Mouse (Mus musculus): Measurements from ENCODE around the gene Neurl4. TPM values are rescaled to one million over a fixed set of nuclear protein-coding genes. Genes with fewer than 3 reads are reported as not detected.

The Neurl4 gene
- polyA plus RNA-seq (2017; shearing (Covaris generic)) = 10 to 100 TPM in 1 of 2 experiments, 1 to 10 TPM in 1; 6.4 to 11.6 TPM

GRCm38 (mm10) chr11:69900471-69901405 is at the start of gene Neurl4, which contains the start of gene 2810408A11Rik:
Neurl4 (plus strand) TSS chr11:69901072.
2810408A11Rik (minus strand) TSS chr11:69900987.

GRCm38 (mm10) chr11:69858113-69858998 is 42.5 kb upstream of the Neurl4 start, which contains the start of gene Tnk1:
Tnk1 (minus strand) TSS chr11:69858730.

GRCm38 (mm10) chr11:69877878-69878277 is 23.0 kb upstream of the Neurl4 start, which contains the start of gene Tmem95:
Tmem95 (minus strand) TSS chr11:69878018.

GRCm38 (mm10) chr11:69880853-69881603 is 19.8 kb upstream of the Neurl4 start, which contains the start of gene Kctd11:
Kctd11 (minus strand) TSS chr11:69881406.

GRCm38 (mm10) chr11:69895291-69895690 is 5.6 kb upstream of the Neurl4 start, which contains the start of gene Acap1:
Acap1 (minus strand) TSS chr11:69895539.

GRCm38 (mm10) chr11:69913554-69914371 is 12.9 kb downstream of the Neurl4 start, which contains the start of gene Gps2:
Gps2 (plus strand) TSS chr11:69913888.

GRCm38 (mm10) chr11:69921114-69922011 is 20.5 kb downstream of the Neurl4 start, which contains the start of gene Eif5a:
Eif5a (minus strand) TSS chr11:69921958.

GRCm38 (mm10) chr11:69935137-69935879 is 34.4 kb downstream of the Neurl4 start, which contains the start of gene Ybx2:
Ybx2 (plus strand) TSS chr11:69935796.

GRCm38 (mm10) chr11:69948066-69948762 is 47.3 kb downstream of the Neurl4 start, which contains the start of gene Slc2a4:
Slc2a4 (minus strand) TSS chr11:69948188.

Other genes with a start within 250 kb of the Neurl4 start
- 1 to 10 TPM in 1 of 2 experiments, under 1 TPM in 1; 0.55 to 3.1 TPM for gene Sox15, start 245.8 kb upstream of the Neurl4 start, polyA plus RNA-seq (2017; shearing (Covaris generic))
- gene Mpdu1, start 238.4 kb upstream of the Neurl4 start, polyA plus RNA-seq (2017; shearing (Covaris generic)) = 10 to 100 TPM; 47.5 to 52.3 TPM
- gene Cd68, start 234.9 kb upstream of the Neurl4 start, polyA plus RNA-seq (2017; shearing (Covaris generic)) = 10 to 100 TPM in 1 of 2 experiments, 1 to 10 TPM in 1; 1.7 to 11.0 TPM
- gene Eif4a1, start 228.6 kb upstream of the Neurl4 start, polyA plus RNA-seq (2017; shearing (Covaris generic)) = 100 to 1,000 TPM; 493 to 540 TPM
- 10 to 100 TPM; 33.1 to 37.3 TPM for gene Senp3, start 219.0 kb upstream of the Neurl4 start, polyA plus RNA-seq (2017; shearing (Covaris generic))
- not detected for gene Tnfsf13, start 215.3 kb upstream of the Neurl4 start, polyA plus RNA-seq (2017; shearing (Covaris generic))
- not detected for gene Tnfsf12, start 205.2 kb upstream of the Neurl4 start, polyA plus RNA-seq (2017; shearing (Covaris generic))
- under 1 TPM in 1 of 2 experiments, not detected in 1; 0.45 TPM for gene Tnfsfm13, start 205.0 kb upstream of the Neurl4 start, polyA plus RNA-seq (2017; shearing (Covaris generic))
- 10 to 100 TPM; 43.7 to 44.7 TPM for gene Polr2a, start 142.4 kb upstream of the Neurl4 start, polyA plus RNA-seq (2017; shearing (Covaris generic))
- 1 to 10 TPM in 1 of 2 experiments, under 1 TPM in 1; 0.29 to 1.3 TPM for gene Slc35g3, start 139.1 kb upstream of the Neurl4 start, polyA plus RNA-seq (2017; shearing (Covaris generic))
- 1 to 10 TPM; 3.8 to 5.3 TPM for gene Zbtb4, start 135.2 kb upstream of the Neurl4 start, polyA plus RNA-seq (2017; shearing (Covaris generic))
- 1 to 10 TPM in 1 of 2 experiments, under 1 TPM in 1; 0.13 to 4.3 TPM for gene Chrnb1, start 105.1 kb upstream of the Neurl4 start, polyA plus RNA-seq (2017; shearing (Covaris generic))
- not detected for gene Fgf11, start 99.2 kb upstream of the Neurl4 start, polyA plus RNA-seq (2017; shearing (Covaris generic))
- not detected for gene Tmem102, start 95.4 kb upstream of the Neurl4 start, polyA plus RNA-seq (2017; shearing (Covaris generic))
- under 1 TPM in 1 of 2 experiments, not detected in 1; 0.39 TPM for gene Gm39566, start 85.8 kb upstream of the Neurl4 start, polyA plus RNA-seq (2017; shearing (Covaris generic))
- gene Spem2, start 82.6 kb upstream of the Neurl4 start, polyA plus RNA-seq (2017; shearing (Covaris generic)) = not detected
- 1 to 10 TPM in 1 of 2 experiments, not detected in 1; 2.1 TPM for gene Spem1, start 78.9 kb upstream of the Neurl4 start, polyA plus RNA-seq (2017; shearing (Covaris generic))
- under 1 TPM; 0.26 to 0.83 TPM for gene Nlgn2, start 63.3 kb upstream of the Neurl4 start, polyA plus RNA-seq (2017; shearing (Covaris generic))
- 10 to 100 TPM; 64.6 to 89.9 TPM for gene Tmem256, start 62.6 kb upstream of the Neurl4 start, polyA plus RNA-seq (2017; shearing (Covaris generic))
- gene Plscr3, start 54.7 kb upstream of the Neurl4 start, polyA plus RNA-seq (2017; shearing (Covaris generic)) = 10 to 100 TPM; 15.4 to 18.5 TPM
- under 1 TPM; 0.08 to 0.72 TPM for gene Tnk1, start 42.3 kb upstream of the Neurl4 start, polyA plus RNA-seq (2017; shearing (Covaris generic))
- under 1 TPM in 1 of 2 experiments, not detected in 1; 0.93 TPM for gene Tmem95, start 23.1 kb upstream of the Neurl4 start, polyA plus RNA-seq (2017; shearing (Covaris generic))
- gene Kctd11, start 19.7 kb upstream of the Neurl4 start, polyA plus RNA-seq (2017; shearing (Covaris generic)) = 1 to 10 TPM; 1.3 TPM
- 100 to 1,000 TPM; 503 to 589 TPM for gene Acap1, start 5.5 kb upstream of the Neurl4 start, polyA plus RNA-seq (2017; shearing (Covaris generic))
- gene 2810408A11Rik, start 85 bp upstream of the Neurl4 start, polyA plus RNA-seq (2017; shearing (Covaris generic)) = 1 to 10 TPM; 3.6 to 4.8 TPM
- 100 to 1,000 TPM; 175 to 265 TPM for gene Gps2, start 12.8 kb downstream of the Neurl4 start, polyA plus RNA-seq (2017; shearing (Covaris generic))
- 1,000 to 10,000 TPM; 1,144 to 1,177 TPM for gene Eif5a, start 20.9 kb downstream of the Neurl4 start, polyA plus RNA-seq (2017; shearing (Covaris generic))
- gene Ybx2, start 34.7 kb downstream of the Neurl4 start, polyA plus RNA-seq (2017; shearing (Covaris generic)) = not detected
- 1 to 10 TPM in 1 of 2 experiments, not detected in 1; 1.5 TPM for gene Slc2a4, start 47.1 kb downstream of the Neurl4 start, polyA plus RNA-seq (2017; shearing (Covaris generic))
- gene Cldn7, start 63.7 kb downstream of the Neurl4 start, polyA plus RNA-seq (2017; shearing (Covaris generic)) = 1 to 10 TPM in 1 of 2 experiments, under 1 TPM in 1; 0.81 to 1.2 TPM
- gene Ctdnep1, start 80.1 kb downstream of the Neurl4 start, polyA plus RNA-seq (2017; shearing (Covaris generic)) = 10 to 100 TPM; 39.1 to 74.9 TPM
- gene Elp5, start 81.4 kb downstream of the Neurl4 start, polyA plus RNA-seq (2017; shearing (Covaris generic)) = 10 to 100 TPM; 63.7 to 67.7 TPM
- 100 to 1,000 TPM; 391 to 427 TPM for gene Gabarap, start 90.1 kb downstream of the Neurl4 start, polyA plus RNA-seq (2017; shearing (Covaris generic))
- gene Phf23, start 94.7 kb downstream of the Neurl4 start, polyA plus RNA-seq (2017; shearing (Covaris generic)) = 10 to 100 TPM; 85.5 to 94.7 TPM
- gene Dvl2, start 99.5 kb downstream of the Neurl4 start, polyA plus RNA-seq (2017; shearing (Covaris generic)) = 10 to 100 TPM; 26.6 to 46.3 TPM
- gene Acadvl, start 114.3 kb downstream of the Neurl4 start, polyA plus RNA-seq (2017; shearing (Covaris generic)) = 100 to 1,000 TPM in 1 of 2 experiments, 10 to 100 TPM in 1; 97.3 to 113 TPM
- gene Dlg4, start 115.9 kb downstream of the Neurl4 start, polyA plus RNA-seq (2017; shearing (Covaris generic)) = 10 to 100 TPM in 1 of 2 experiments, 1 to 10 TPM in 1; 9.1 to 10.5 TPM
- not detected for gene Asgr1, start 153.0 kb downstream of the Neurl4 start, polyA plus RNA-seq (2017; shearing (Covaris generic))
- not detected for gene Asgr2, start 191.6 kb downstream of the Neurl4 start, polyA plus RNA-seq (2017; shearing (Covaris generic))
- under 1 TPM in 1 of 2 experiments, not detected in 1; 0.23 TPM for gene Mgl2, start 229.3 kb downstream of the Neurl4 start, polyA plus RNA-seq (2017; shearing (Covaris generic))